Mouse (Mus musculus): ENCODE measurements at regions not wholly inside any gene's neighbourhood (a gene's known extent, or its start where the extent isn't known, plus 50 kb on each side); places are given as distances from the start of the nearest gene placed in this dataset.

GRCm38 (mm10) chr17:80870965-80871364 is 73.5 kb upstream of the Tmem178 start:
- H3K4me1 ChIP-seq (ENCODE audit: control insufficient read depth, insufficient read depth, low read length): no peaks in the 10 kb centered on the region; the same call in 1 of the 2 replicates
- no peak overlapping the region for H3K27ac ChIP-seq (ENCODE audit: insufficient read depth, low read length)
- no peak overlapping the region for H3K4me3 ChIP-seq (ENCODE audit: insufficient read depth, low read length)
- TF ChIP-seq CTCF (IDR thresholded peaks at IDR 0.05; ENCODE audit: borderline replicate concordance, insufficient read depth, low read length): no peak
- no peak for TF ChIP-seq POLR2A (IDR thresholded peaks at IDR 0.05; ENCODE audit: low read depth, low read length)

GRCm38 (mm10) chr17:80862338-80862737 is 82.1 kb upstream of the Tmem178 start:
- H3K4me1 ChIP-seq (ENCODE audit: control insufficient read depth, insufficient read depth, low read length): no peaks in the 10 kb centered on the region; the same call in 1 of the 2 replicates
- no peak overlapping the region for H3K4me3 ChIP-seq (ENCODE audit: insufficient read depth, low read length)
- no peak overlapping the region for H3K27ac ChIP-seq (ENCODE audit: insufficient read depth, low read length)
- no peak for TF ChIP-seq POLR2A (IDR thresholded peaks at IDR 0.05; ENCODE audit: low read depth, low read length)
- TF ChIP-seq CTCF (IDR thresholded peaks at IDR 0.05; ENCODE audit: borderline replicate concordance, insufficient read depth, low read length): no peak

DNA sequence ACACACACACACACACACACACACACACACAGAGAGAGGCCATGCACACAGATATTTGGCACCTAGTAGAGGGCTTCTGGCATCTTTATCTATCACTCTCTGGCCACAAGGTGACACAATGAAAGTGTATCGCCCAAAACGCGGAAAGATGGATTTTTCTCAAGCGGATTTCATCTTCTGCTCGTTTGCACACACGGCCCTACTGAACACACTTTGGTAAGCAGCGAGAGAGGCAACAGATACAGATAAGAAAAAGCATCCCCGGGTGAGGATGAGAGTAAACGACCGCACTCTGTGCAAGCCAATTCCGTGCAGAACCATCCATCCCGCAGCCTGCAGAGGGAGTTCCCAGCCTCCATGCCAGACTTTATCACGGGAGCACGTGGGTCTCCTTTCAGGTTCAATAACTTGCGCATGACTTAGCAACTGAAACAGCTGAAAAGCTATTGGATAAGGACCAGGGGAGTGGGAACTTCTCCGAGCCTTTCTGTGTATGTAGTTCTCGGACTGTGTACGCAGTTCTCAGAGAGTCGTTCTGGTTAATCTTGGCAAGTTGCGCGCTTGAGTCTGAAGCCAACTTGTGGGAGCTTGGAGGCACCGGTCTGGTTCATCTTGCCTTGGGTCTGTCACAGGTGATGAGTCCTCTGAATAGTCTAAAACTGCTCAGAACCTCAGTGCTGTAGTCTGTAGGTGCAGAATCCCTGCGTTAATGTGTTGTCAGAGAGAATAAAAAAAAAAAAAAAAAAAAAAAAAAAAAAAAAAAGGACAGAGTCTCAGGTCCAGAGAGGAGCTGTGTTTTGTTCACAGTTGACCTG is 97.2 kb upstream of the Tmem178 start:
- Histone ChIP-seq H3K4me3 (ENCODE audit: insufficient read depth, low read length) (no peak overlapping the region), H3K27ac (ENCODE audit: insufficient read depth, low read length) (no peak overlapping the region), H3K4me1 (ENCODE audit: control insufficient read depth, insufficient read depth, low read length) (no peaks in the 10 kb centered on the region)
- TF ChIP-seq CTCF (IDR thresholded peaks at IDR 0.05; ENCODE audit: borderline replicate concordance, insufficient read depth, low read length) (no peak), POLR2A (IDR thresholded peaks at IDR 0.05; ENCODE audit: low read depth, low read length) (no peak)

GRCm38 (mm10) chr17:80845349-80845748 is 99.1 kb upstream of the Tmem178 start:
- Histone ChIP-seq H3K27ac (ENCODE audit: insufficient read depth, low read length) (no peak overlapping the region), H3K4me3 (ENCODE audit: insufficient read depth, low read length) (no peak overlapping the region), H3K4me1 (ENCODE audit: control insufficient read depth, insufficient read depth, low read length) (no peaks in the 10 kb centered on the region)
- TF ChIP-seq POLR2A (IDR thresholded peaks at IDR 0.05; ENCODE audit: low read depth, low read length) (no peak), CTCF (IDR thresholded peaks at IDR 0.05; ENCODE audit: borderline replicate concordance, insufficient read depth, low read length) (no peak)

DNA sequence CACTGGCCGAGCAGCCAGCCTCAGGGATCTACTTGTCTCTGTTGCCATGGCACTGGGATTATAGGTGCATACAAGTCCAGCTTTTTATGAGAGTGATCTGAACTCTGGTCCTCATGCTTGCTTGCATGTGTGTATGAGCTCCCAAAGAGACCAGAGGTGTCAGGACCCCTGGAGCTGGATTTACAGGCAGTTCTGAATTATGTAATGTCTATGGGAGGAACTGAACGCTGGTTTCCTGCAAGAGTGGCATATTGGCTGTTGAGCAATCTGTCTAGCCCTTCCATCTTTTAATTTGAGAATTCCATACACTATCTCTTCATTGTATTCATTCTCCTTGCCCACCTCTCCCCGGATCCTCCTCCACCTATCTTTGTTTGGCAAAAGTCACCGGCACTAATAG is 102.5 kb upstream of the Tmem178 start:
- no peaks in the 10 kb centered on the region for H3K4me1 ChIP-seq (ENCODE audit: control insufficient read depth, insufficient read depth, low read length)
- H3K4me3 ChIP-seq (ENCODE audit: insufficient read depth, low read length): no peak overlapping the region
- TF ChIP-seq CTCF (IDR thresholded peaks at IDR 0.05; ENCODE audit: borderline replicate concordance, insufficient read depth, low read length): no peak
- TF ChIP-seq POLR2A (IDR thresholded peaks at IDR 0.05; ENCODE audit: low read depth, low read length): no peak
- H3K27ac ChIP-seq (ENCODE audit: insufficient read depth, low read length): no peak overlapping the region

- TF ChIP-seq CTCF (IDR thresholded peaks at IDR 0.05; ENCODE audit: borderline replicate concordance, insufficient read depth, low read length) (no peak), POLR2A (IDR thresholded peaks at IDR 0.05; ENCODE audit: low read depth, low read length) (no peak)
- H3K27ac ChIP-seq (ENCODE audit: insufficient read depth, low read length): no peak overlapping the region
- no peak overlapping the region for H3K4me3 ChIP-seq (ENCODE audit: insufficient read depth, low read length)
- no peaks in the 10 kb centered on the region for H3K4me1 ChIP-seq (ENCODE audit: control insufficient read depth, insufficient read depth, low read length)
Measured at GRCm38 (mm10) chr17:80840896-80841295, 103.5 kb upstream of the Tmem178 start.

- no peak overlapping the region for H3K4me3 ChIP-seq (ENCODE audit: insufficient read depth, low read length)
- H3K27ac ChIP-seq (ENCODE audit: insufficient read depth, low read length): no peak overlapping the region
- H3K4me1 ChIP-seq (ENCODE audit: control insufficient read depth, insufficient read depth, low read length): no peaks in the 10 kb centered on the region
- TF ChIP-seq CTCF (IDR thresholded peaks at IDR 0.05; ENCODE audit: borderline replicate concordance, insufficient read depth, low read length): no peak
Measured at GRCm38 (mm10) chr17:80840452-80840851, 104.0 kb upstream of the Tmem178 start.

DNA sequence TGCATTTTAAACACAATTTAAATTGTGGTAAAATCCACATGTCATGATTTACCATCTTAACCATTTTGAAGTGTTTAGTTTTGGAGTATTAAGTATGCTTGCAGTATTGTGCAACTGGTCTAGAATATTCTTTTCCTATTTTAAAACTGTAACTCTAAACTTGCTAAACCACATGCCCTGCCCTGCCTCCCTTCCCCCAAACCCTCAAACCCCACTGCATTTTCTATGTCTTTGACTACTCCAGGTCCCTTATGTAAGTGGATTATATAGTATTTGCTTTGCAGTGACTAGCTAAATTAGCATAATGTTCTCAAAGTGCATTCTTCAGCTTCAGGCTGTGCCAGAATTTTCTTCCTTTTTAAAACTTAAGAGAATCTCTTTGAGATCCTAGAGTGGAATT is 106.4 kb upstream of the Map4k3 start:
- H3K4me3 ChIP-seq (ENCODE audit: insufficient read depth, low read length): no peak overlapping the region
- no peak for TF ChIP-seq POLR2A (IDR thresholded peaks at IDR 0.05; ENCODE audit: low read depth, low read length)
- TF ChIP-seq CTCF (IDR thresholded peaks at IDR 0.05; ENCODE audit: borderline replicate concordance, insufficient read depth, low read length): no peak
- H3K4me1 ChIP-seq (ENCODE audit: control insufficient read depth, insufficient read depth, low read length): no peaks in the 10 kb centered on the region
- H3K27ac ChIP-seq (ENCODE audit: insufficient read depth, low read length): peak overlapping the region; percentile 52; the same call in 1 of the 2 replicates

DNA sequence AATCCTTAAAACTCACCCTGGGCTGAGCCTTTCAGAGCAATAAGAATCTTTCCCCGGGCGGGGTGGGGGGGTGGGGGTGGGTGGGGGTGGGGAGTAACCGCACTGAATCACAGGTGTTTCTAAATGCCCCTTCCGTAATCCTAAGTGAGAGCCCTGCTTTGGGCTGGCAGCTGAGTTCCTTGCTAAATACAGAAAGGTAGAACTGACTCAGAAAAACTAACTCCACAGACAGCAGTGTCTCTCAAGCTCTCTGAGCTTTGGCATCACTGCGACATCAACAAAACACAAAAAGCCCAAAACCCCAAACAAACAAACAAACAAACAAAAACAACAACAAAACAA is 105.9 kb upstream of the Map4k3 start:
- Histone ChIP-seq H3K4me3 (ENCODE audit: insufficient read depth, low read length) (no peak overlapping the region), H3K4me1 (ENCODE audit: control insufficient read depth, insufficient read depth, low read length) (no peaks in the 10 kb centered on the region), H3K27ac (ENCODE audit: insufficient read depth, low read length) (peak overlapping the region; percentile 69)
- TF ChIP-seq CTCF (IDR thresholded peaks at IDR 0.05; ENCODE audit: borderline replicate concordance, insufficient read depth, low read length) (no peak), POLR2A (IDR thresholded peaks at IDR 0.05; ENCODE audit: low read depth, low read length) (no peak)

DNA sequence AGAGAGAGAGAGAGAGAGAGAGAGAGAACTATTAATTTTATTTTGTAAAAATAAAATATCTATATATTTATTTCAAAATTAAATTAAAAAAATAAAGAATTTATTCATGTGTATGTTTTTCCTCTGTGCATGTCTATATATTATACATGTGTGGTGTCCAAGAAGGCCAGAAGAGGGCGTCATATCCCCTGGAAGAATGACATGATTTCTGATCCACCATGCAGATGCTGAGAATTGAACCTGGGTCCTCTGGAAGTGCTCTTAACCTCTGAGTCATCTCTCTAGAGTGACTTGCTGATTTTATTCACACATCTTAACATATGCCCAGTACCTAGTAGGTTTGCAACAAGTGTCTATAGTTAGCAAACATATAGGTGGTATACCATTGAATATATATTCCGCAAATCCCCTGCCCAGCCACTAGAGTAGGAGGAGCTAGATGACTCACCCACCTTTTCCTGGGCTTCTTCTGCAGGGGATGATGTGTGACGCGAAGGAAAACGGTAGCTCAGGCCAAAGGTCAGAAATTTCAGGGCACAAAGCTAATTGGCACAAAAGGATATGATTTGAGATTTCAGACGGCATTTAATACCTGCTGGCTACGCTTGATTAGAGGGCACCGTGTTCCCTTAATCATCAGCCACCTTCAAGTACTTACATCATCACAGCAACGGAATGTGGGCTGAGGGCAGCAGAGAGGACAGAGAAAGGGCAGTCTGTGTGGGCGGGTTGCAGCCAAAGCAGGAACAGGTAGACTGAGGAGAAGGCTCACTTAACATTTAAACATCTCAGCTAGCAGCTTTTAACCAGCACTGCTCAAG is 105.3 kb upstream of the Map4k3 start:
- Histone ChIP-seq H3K4me1 (ENCODE audit: control insufficient read depth, insufficient read depth, low read length) (no peaks in the 10 kb centered on the region), H3K4me3 (ENCODE audit: insufficient read depth, low read length) (no peak overlapping the region), H3K27ac (ENCODE audit: insufficient read depth, low read length) (no peak overlapping the region)
- TF ChIP-seq POLR2A (IDR thresholded peaks at IDR 0.05; ENCODE audit: low read depth, low read length) (no peak), CTCF (IDR thresholded peaks at IDR 0.05; ENCODE audit: borderline replicate concordance, insufficient read depth, low read length) (no peak)
